Mouse (Mus musculus) limb, embryonic 11.5 days (tissue): ENCODE results near the gene Chid1. TPM values are rescaled to one million over a fixed set of nuclear protein-coding genes. Genes with fewer than 3 reads are reported as not detected.

Experiments used
- ATAC-seq: fragments of 200-750 bp; cut with Nextera tagmentation; 2 replicates; pipeline ENCODE4 v1.8.0; 2017; ENCODE audit warnings: low read depth; ENCODE audit not compliant: insufficient number of reproducible peaks, low FRiP score, low TSS enrichment
- DNase-seq: peaks from one replicate; pipeline ENCODE4 v3.0.0-alpha.2; 2015; ENCODE audit warnings: low spot score
- H3K27ac ChIP-seq: fragments of 300-500 bp; sonication (generic); replicated peaks from 2 replicates; pipeline ENCODE4 v1.5.1; 2014; ENCODE audit warnings: low read depth, mild to moderate bottlenecking, low read length
- H3K27me3 ChIP-seq: fragments of 300-500 bp; sonication (generic); 2 replicates; pipeline ENCODE4 v1.6.1; 2014; ENCODE audit warnings: mild to moderate bottlenecking, low read length, mixed read lengths; ENCODE audit not compliant: control insufficient read depth, insufficient read depth
- H3K36me3 ChIP-seq: fragments of 300-500 bp; sonication (generic); 2 replicates; pipeline ENCODE4 v1.6.1; 2014; ENCODE audit warnings: mild to moderate bottlenecking, low read length, moderate library complexity, mixed read lengths; ENCODE audit not compliant: control insufficient read depth, insufficient read depth
- H3K4me1 ChIP-seq: fragments of 300-500 bp; sonication (generic); 2 replicates; pipeline ENCODE4 v1.6.1; 2014; ENCODE audit warnings: low read length, mixed read lengths; ENCODE audit not compliant: control insufficient read depth, insufficient read depth
- H3K4me2 ChIP-seq: fragments of 300-500 bp; sonication (generic); 2 replicates; pipeline ENCODE4 v1.6.1; 2014; ENCODE audit warnings: low read depth, mild to moderate bottlenecking, moderate library complexity; ENCODE audit not compliant: severe bottlenecking
- H3K4me3 ChIP-seq: fragments of 300-500 bp; sonication (generic); 2 replicates; pipeline ENCODE4 v1.5.1; 2014; ENCODE audit warnings: low read depth, low read length
- H3K9ac ChIP-seq: fragments of 300-500 bp; sonication (generic); 2 replicates; pipeline ENCODE4 v1.6.1; 2014; ENCODE audit warnings: mild to moderate bottlenecking, low read length
- H3K9me3 ChIP-seq: fragments of 300-500 bp; sonication (generic); 2 replicates; pipeline ENCODE4 v1.6.1; 2016; ENCODE audit warnings: low read length; ENCODE audit not compliant: control insufficient read depth
- WGBS: fragments of 180-500 bp; shearing (Covaris S2); extraction: QIAGEN DNeasy Blood & Tissue Kit; methylation state at CpG from one replicate; pipeline ENCODE4 v1.1.7; 2014; 5-methylcytosine and 5-hydroxymethylcytosine counted together
- polyA plus RNA-seq: library from polyadenylated mRNA; unstranded; fragments of >200 nt; fragmentation: Nextera tagmentation; extraction: Ambion mirVana; gene quantifications from 2 replicates; pipeline ENCODE4 v1.2.1, GENCODE M21; 2014

The Chid1 gene
- polyA plus RNA-seq, 1 experiment from 2014 or later = 27.4 TPM

GRCm38 (mm10) chr7:141464603-141465201, 75.0 kb downstream of the Chid1 start:
- peak overlapping the region; percentile 47 for H3K4me2 ChIP-seq
- peaks cover 44% of the 10 kb centered on the region for H3K27me3 ChIP-seq
- H3K9ac ChIP-seq = no peak overlapping the region
- DNase-seq (peak; percentile 57), ATAC-seq (no peak)
- peaks cover 40% of the 10 kb centered on the region for H3K4me1 ChIP-seq
- H3K4me3 ChIP-seq = peak overlapping the region; percentile 10
- peaks cover 4% of the 10 kb centered on the region for H3K36me3 ChIP-seq
- H3K9me3 ChIP-seq = no peaks in the 10 kb centered on the region
- 3% methylated on average over 38 of the region's 38 CpGs for WGBS
- H3K27ac ChIP-seq = no peak overlapping the region

DNA sequence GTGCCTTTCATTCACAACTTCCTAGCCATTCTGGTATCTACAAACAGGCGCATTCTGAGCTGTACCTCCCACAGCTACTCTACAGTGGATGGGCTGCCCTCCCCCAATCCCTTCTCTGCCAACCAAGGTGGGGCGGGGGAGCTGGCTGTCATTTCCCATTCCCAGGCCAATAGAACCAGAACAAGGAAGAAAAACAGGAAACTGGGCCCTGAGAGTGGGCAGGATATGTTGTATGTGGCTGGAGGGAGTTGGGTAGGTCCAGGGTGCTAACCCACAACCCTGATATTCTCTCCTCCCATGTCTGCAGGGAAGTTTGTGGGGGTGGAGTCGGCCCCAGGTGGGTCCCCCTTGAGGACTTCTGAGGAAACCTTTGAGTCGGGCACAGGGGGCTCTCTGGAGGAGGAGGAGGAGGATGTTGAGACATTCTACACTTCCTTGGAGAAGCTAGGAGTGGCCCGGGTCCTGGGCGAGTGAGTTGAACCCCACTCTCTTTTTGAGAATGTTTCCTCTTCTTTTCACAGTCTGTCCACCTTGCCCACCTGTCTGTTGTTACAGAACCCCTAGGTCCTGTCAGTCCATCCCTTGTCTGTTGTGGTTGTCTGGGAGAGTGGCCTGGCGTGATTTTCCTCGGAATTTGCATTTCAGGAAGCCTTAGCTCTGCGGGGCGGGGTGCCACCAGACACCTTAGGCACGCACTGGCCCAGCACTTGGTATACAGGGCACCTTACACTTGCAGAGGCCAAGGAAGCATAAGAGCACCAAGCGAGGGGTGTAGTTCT, 75.6 kb downstream of the Chid1 start:
- H3K27me3 ChIP-seq = peaks cover 48% of the 10 kb centered on the region
- no peak for ATAC-seq

GRCm38 (mm10) chr7:141462333-141462821, 77.3 kb downstream of the Chid1 start:
- Histone ChIP-seq H3K36me3 (no peaks in the 10 kb centered on the region), H3K9me3 (no peaks in the 10 kb centered on the region), H3K27me3 (peaks cover 48% of the 10 kb centered on the region), H3K27ac (no peak overlapping the region), H3K4me2 (peak overlapping the region; percentile 53), H3K4me1 (peaks cover 25% of the 10 kb centered on the region), H3K4me3 (peak overlapping the region; percentile 23; the same call in 1 of the 2 replicates), H3K9ac (no peak overlapping the region)
- DNase-seq (peak; percentile 41), ATAC-seq (no peak)
- WGBS = 3% methylated on average over 5 of the region's 5 CpGs

More for the DNA sequence above, 75.6 kb downstream of the Chid1 start:
- no peak overlapping the region for H3K27ac ChIP-seq
- peak overlapping the region; percentile 47 for H3K4me2 ChIP-seq
- WGBS = 24% methylated on average over 12 of the region's 12 CpGs
- no peaks in the 10 kb centered on the region for H3K36me3 ChIP-seq
- no peak overlapping the region for H3K9ac ChIP-seq
- DNase-seq = no peak
- peaks cover 36% of the 10 kb centered on the region for H3K4me1 ChIP-seq
- no peaks in the 10 kb centered on the region for H3K9me3 ChIP-seq
- peak overlapping the region; percentile 10 for H3K4me3 ChIP-seq

- peak overlapping the region; percentile 23 for H3K4me3 ChIP-seq
- H3K4me1 ChIP-seq = peaks cover 20% of the 10 kb centered on the region
- DNase-seq (no peak), ATAC-seq (no peak)
- H3K36me3 ChIP-seq = no peaks in the 10 kb centered on the region
- peak overlapping the region; percentile 53 for H3K4me2 ChIP-seq
- WGBS = 2% methylated on average over 40 of the region's 59 CpGs
- H3K27ac ChIP-seq = no peak overlapping the region
- peak overlapping the region; percentile 36; the same call in 1 of the 2 replicates for H3K9ac ChIP-seq
- peaks cover 48% of the 10 kb centered on the region for H3K27me3 ChIP-seq
- H3K9me3 ChIP-seq = no peaks in the 10 kb centered on the region
Measured at GRCm38 (mm10) chr7:141461521-141462332, 77.9 kb downstream of the Chid1 start.

DNA sequence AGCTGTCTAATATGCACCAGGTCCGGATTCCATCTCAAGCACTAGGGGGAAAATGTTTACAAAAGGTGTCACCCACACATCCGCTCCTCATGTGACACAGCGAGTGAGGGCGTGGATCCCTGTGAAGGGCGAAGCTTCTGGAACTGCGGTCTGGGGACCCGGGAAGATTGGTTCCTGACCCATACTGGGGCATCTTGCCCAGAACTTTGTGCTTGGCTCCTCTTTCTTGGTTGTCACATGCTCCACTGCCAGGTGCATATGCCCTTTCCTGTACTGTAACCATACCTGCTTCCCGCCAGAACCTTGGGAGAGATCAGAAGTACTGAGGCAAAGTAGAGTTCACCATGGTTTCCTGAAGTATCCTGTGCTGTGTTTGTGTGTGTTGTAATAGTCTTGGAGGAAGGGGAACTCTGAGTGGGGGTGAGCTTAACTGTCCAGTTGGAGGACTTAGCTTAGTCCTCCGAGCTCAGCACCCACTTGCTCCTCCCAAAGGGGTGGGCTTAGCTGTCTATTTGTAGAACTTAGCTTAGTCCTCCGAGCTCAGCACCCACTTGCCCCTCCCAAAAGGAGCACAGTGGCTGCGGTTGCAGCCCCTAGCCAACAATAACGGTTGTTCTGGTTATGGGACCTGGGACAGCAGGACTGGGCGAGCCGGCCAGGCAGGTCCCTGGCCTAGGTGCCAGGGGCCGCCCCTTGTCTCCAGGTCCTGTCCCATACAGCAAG, 79.1 kb downstream of the Chid1 start, which contains the start of gene Cracr2b:
Cracr2b (plus strand) TSS at position 704 of the 723 bp plus-strand sequence.
- WGBS = 71% methylated on average over 15 of the region's 15 CpGs
- H3K27me3 ChIP-seq = peaks cover 48% of the 10 kb centered on the region
- H3K9ac ChIP-seq = peak within 1 kb of the TSS; percentile 36; the same call in 1 of the 2 replicates
- peak within 1 kb of the TSS; percentile 23 for H3K4me3 ChIP-seq
- H3K36me3 ChIP-seq = no peaks in the 10 kb centered on the region
- no peaks in the 10 kb centered on the region for H3K9me3 ChIP-seq
- H3K27ac ChIP-seq = no peak within 1 kb of the TSS
- H3K4me1 ChIP-seq = peaks cover 27% of the 10 kb centered on the region
- no peak for ATAC-seq
- DNase-seq = no peak
- H3K4me2 ChIP-seq = peak within 1 kb of the TSS; percentile 53

GRCm38 (mm10) chr7:141460001-141460390, 79.7 kb downstream of the Chid1 start:
- Histone ChIP-seq H3K4me1 (peaks cover 23% of the 10 kb centered on the region), H3K9me3 (no peaks in the 10 kb centered on the region), H3K27ac (no peak overlapping the region), H3K4me2 (no peak overlapping the region), H3K27me3 (peaks cover 47% of the 10 kb centered on the region), H3K36me3 (no peaks in the 10 kb centered on the region), H3K9ac (no peak overlapping the region), H3K4me3 (no peak overlapping the region)
- DNase-seq = no peak
- 71% methylated on average over 5 of the region's 5 CpGs for WGBS
- ATAC-seq = no peak

- Histone ChIP-seq H3K4me2 (no peak overlapping the region), H3K27ac (no peak overlapping the region), H3K4me1 (peaks cover 23% of the 10 kb centered on the region), H3K9ac (no peak overlapping the region), H3K27me3 (peaks cover 41% of the 10 kb centered on the region), H3K9me3 (no peaks in the 10 kb centered on the region), H3K4me3 (no peak overlapping the region), H3K36me3 (no peaks in the 10 kb centered on the region)
- DNase-seq (no peak), ATAC-seq (no peak)
- 90% methylated on average over 17 of the region's 17 CpGs for WGBS
Measured at GRCm38 (mm10) chr7:141459301-141459711, 80.4 kb downstream of the Chid1 start.
